Mouse (Mus musculus) megakaryocyte, embryonic 14.5 days (primary cell): ENCODE data around the gene Vmn2r78. TPM values are rescaled to one million over a fixed set of nuclear protein-coding genes. Genes with fewer than 3 reads are reported as not detected.
"Not testable (repeated sequence)": the region's sequence is repeated elsewhere in the genome, so short reads cannot be mapped to it uniquely, and the experiment has no call there.

ENCODE experiments used
- H3K27me3 ChIP-seq: replicated peaks from 2 replicates; pipeline ENCODE3; 2012; ENCODE audit warnings: inconsistent platforms
- H3K36me3 ChIP-seq: replicated peaks from 2 replicates; pipeline ENCODE3; 2012; ENCODE audit warnings: low read length, inconsistent platforms, mixed read lengths
- H3K4me1 ChIP-seq: 2 replicates; pipeline ENCODE4 v1.6.1; 2012; ENCODE audit warnings: inconsistent platforms
- H3K4me3 ChIP-seq: replicated peaks from 2 replicates; pipeline ENCODE3; 2012; ENCODE audit warnings: moderate library complexity, mild to moderate bottlenecking, inconsistent platforms
- H3K9me3 ChIP-seq: 2 replicates; pipeline ENCODE4 v1.6.1; 2012; ENCODE audit warnings: inconsistent platforms
- FLI1 ChIP-seq: IDR thresholded peaks from 2 replicates; pipeline ENCODE4 v1.6.1; 2012; ENCODE audit warnings: low read length, inconsistent platforms, mixed read lengths
- GATA1 ChIP-seq: IDR thresholded peaks from 3 replicates; pipeline ENCODE4 v1.6.1; 2012; ENCODE audit warnings: mixed read lengths, low read length, inconsistent platforms, borderline replicate concordance
- polyA plus RNA-seq: library from polyadenylated mRNA; stranded (reverse); fragments of >175 nt; gene quantifications from 2 replicates; pipeline ENCODE4 v1.2.3, GENCODE M21; 2012; ENCODE audit warnings: low replicate concordance; ENCODE audit not compliant: insufficient read depth

The Vmn2r78 gene
- not detected in 2 replicates for polyA plus RNA-seq

- not testable (repeated sequence) for H3K4me3 ChIP-seq, H3K27me3 ChIP-seq, H3K4me1 ChIP-seq, H3K36me3 ChIP-seq, H3K9me3 ChIP-seq
Measured at GRCm38 (mm10) chr7:86914794-86915193, at the start of gene Vmn2r78. Gene Vmn2r78 (plus strand): TSS chr7:86915094.

- Histone ChIP-seq H3K36me3 (no peaks in the 10 kb centered on the region), H3K9me3 (peaks cover 6% of the 10 kb centered on the region; the same call in 1 of the 2 replicates), H3K4me3 (no peak overlapping the region), H3K27me3 (no peaks in the 10 kb centered on the region), H3K4me1 (no peaks in the 10 kb centered on the region)
- no peak for TF ChIP-seq FLI1
Measured at GRCm38 (mm10) chr7:86889470-86890469, 25.1 kb upstream of the Vmn2r78 start.

DNA sequence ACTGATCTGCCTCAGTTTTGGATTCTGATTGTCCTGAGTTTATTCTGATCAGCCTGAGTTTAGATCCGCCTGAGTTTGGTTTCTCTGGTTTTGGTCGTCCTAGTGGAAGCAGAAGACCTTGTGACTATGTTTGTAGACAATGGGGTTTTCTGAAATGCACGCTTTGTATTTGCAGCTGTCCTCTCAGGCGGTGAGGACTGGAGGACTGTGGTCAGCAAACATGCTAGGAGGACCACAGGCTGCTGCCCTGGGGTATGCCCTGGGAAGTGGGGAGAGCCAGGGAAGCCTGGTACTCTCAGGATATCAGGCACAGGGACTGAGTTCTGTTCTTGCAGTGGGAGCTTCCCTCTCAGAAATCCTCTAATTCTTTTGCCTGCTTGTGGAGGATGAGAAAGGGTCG, 22.4 kb downstream of the Vmn2r78 start:
- TF ChIP-seq GATA1 (no peak), FLI1 (no peak)
- no peak overlapping the region for H3K4me3 ChIP-seq
- H3K9me3 ChIP-seq: peaks cover 7% of the 10 kb centered on the region
- H3K27me3 ChIP-seq: no peaks in the 10 kb centered on the region
- H3K36me3 ChIP-seq: no peaks in the 10 kb centered on the region
- H3K4me1 ChIP-seq: no peaks in the 10 kb centered on the region

DNA sequence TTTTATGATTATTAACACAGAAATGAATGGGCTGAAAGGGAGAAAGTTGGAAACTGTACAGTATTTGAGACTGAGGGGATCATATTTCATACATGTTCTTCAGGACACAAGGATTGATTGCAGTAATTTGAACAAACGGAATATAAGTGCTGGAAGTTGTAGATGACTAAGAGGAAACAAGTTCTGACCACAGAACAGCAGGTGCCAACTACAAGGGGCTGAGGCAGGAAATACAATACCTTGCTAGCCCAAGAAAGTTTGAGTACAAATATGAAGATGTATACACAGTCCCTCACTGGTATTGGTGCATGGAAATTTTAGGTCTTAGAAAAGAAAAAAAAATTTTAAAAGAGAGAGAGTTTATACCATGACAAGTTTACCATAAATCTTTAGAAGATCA, 79.8 kb downstream of the Vmn2r78 start:
- H3K36me3 ChIP-seq: no peaks in the 10 kb centered on the region
- TF ChIP-seq GATA1 (no peak), FLI1 (no peak)

DNA sequence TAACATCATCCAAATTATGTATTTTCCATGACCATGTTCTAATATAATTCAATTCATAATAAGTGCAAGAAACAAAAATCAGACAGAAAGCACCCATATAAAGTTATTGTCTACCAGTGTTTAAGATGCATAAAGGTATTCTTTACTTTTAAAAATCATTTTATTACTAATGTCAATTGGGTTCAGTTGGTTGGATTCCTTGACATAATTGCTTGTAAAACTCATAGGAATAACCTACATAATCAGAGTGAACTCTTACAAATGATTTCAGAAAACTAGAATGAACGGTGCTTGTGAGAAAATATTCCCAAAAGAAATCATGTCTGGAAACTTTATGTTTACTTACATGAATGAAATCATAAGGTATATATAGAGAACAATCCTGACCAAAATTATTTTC, 80.9 kb downstream of the Vmn2r78 start, which contains the start of gene Vmn2r79:
TSS of gene Vmn2r79 (plus strand) at position 301 of the 400 bp plus-strand sequence.
- H3K36me3 ChIP-seq, H3K9me3 ChIP-seq, H3K4me3 ChIP-seq, H3K27me3 ChIP-seq, H3K4me1 ChIP-seq: not testable (repeated sequence)

More for the DNA sequence above, 79.8 kb downstream of the Vmn2r78 start:
- Histone ChIP-seq H3K27me3 (no peaks in the 10 kb centered on the region), H3K4me1 (no peaks in the 10 kb centered on the region), H3K4me3 (no peak overlapping the region), H3K9me3 (no peaks in the 10 kb centered on the region)

Other genes starting within 250 kb of the Vmn2r78 start
- gene Olfr292, start 226.8 kb upstream of the Vmn2r78 start, polyA plus RNA-seq: not detected in 2 replicates
- gene Folh1, start 139.2 kb upstream of the Vmn2r78 start, polyA plus RNA-seq: not detected in 2 replicates
- not detected in 2 replicates for gene Vmn2r77, start 120.1 kb upstream of the Vmn2r78 start, polyA plus RNA-seq
- gene Vmn2r79, start 81.0 kb downstream of the Vmn2r78 start, polyA plus RNA-seq: not detected in 2 replicates